Mouse (Mus musculus) brown adipose tissue, adult 24 weeks (tissue): ENCODE data around the gene Adcy9. TPM values are rescaled to one million over a fixed set of nuclear protein-coding genes. Genes with fewer than 3 reads are reported as not detected.

Experiments
- H3K27ac ChIP-seq: fragments of 200-500 bp; replicated peaks from 2 replicates; pipeline ENCODE4 v1.5.1; 2012; ENCODE audit warnings: low read depth, mild to moderate bottlenecking, low read length
- H3K4me1 ChIP-seq: fragments of 200-500 bp; 2 replicates; pipeline ENCODE4 v1.6.1; 2012; ENCODE audit warnings: low read length, mixed read lengths; ENCODE audit not compliant: control insufficient read depth, insufficient read depth, insufficient read length
- H3K4me3 ChIP-seq: fragments of 200-500 bp; 2 replicates; pipeline ENCODE4 v1.5.1; 2012; ENCODE audit warnings: low read depth, mild to moderate bottlenecking, low read length, moderate library complexity; ENCODE audit not compliant: insufficient read depth
- polyA plus RNA-seq: library from polyadenylated mRNA; stranded (reverse); fragments of >200 nt; gene quantifications from 2 replicates; pipeline ENCODE4 v1.2.4, GENCODE M21; 2012; ENCODE audit not compliant: missing spikeins, insufficient read depth, insufficient read length

The Adcy9 gene
- polyA plus RNA-seq, 1 experiment, result 6.3 TPM

DNA sequence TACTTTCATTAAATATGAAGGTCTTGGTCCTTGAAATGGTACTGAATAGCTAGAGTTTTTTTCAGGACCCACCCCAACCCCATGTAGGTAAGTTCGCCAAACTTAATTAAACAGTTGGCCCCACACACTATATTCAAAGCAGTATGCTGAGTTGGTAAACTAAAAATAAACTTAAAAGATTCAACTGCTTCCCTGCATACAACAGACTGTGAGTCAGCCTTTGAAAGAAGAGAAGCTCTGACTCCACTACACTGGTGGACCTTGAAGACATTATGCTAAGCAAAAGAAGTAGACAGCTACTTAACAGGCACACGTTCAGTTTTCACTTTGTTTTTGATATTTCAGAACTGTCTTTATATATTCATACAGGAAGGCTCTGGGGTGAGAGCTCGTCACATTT is 10.7 kb upstream of the Adcy9 start:
- Histone ChIP-seq H3K4me1 (0 out of 2 replicates have a peak, but pooled peaks cover 6% of the 10 kb centered on the region), H3K4me3 (no peak overlapping the region), H3K27ac (no peak overlapping the region)

DNA sequence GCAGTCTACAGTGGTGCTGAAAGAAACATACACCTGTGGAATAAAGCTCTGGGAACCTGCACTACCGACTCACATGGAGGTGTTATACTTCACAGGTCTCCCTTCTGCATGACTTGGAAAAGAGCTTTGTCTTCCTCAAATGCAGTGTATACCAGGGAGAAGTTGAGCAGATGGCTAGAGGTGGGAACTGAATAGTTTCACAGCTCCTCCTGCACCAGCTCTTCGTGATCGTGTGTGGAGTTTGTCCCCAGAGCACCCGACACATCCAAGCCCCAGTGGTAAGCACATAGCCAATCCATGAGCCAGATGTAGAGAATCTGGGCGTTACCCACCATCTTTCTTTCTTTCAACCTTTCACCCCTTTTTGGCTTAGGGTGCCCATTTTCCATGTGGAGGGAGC is 9.9 kb upstream of the Adcy9 start:
- H3K27ac ChIP-seq, result no peak overlapping the region
- no peaks in the 10 kb centered on the region for H3K4me1 ChIP-seq
- H3K4me3 ChIP-seq, result no peak overlapping the region

- no peak overlapping the region for H3K27ac ChIP-seq
- no peaks in the 10 kb centered on the region for H3K4me1 ChIP-seq
These were observed 5.4 kb upstream of the Adcy9 start for GRCm38 (mm10) chr16:4425658-4426234.

DNA sequence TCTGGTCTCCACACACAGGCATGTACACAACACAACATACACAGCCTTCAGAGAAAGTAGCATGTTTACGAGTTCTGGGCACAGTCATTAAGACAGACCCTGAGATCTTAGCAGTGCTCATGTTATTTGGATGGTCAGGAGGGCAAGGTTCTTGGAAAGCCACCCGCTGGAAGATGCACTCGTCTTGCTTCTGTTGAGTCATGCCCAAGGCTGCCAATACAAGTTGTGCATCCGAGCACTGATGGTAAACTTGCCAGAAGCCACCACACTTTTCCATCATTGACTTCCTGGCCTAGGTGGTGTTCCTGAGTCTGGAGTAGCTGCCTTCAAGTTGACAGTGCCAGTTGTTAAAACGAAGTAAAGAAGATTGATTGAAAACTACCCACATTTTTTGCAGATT is 3.3 kb upstream of the Adcy9 start:
- Histone ChIP-seq H3K4me1 (peaks cover 4% of the 10 kb centered on the region), H3K27ac (no peak overlapping the region), H3K4me3 (no peak overlapping the region)

More at GRCm38 (mm10) chr16:4425658-4426234, 5.4 kb upstream of the Adcy9 start:
- no peak overlapping the region for H3K4me3 ChIP-seq

- H3K4me3 ChIP-seq, result no peak overlapping the region
- peaks cover 10% of the 10 kb centered on the region for H3K4me1 ChIP-seq
- no peak overlapping the region for H3K27ac ChIP-seq
These were observed 2.7 kb upstream of the Adcy9 start for GRCm38 (mm10) chr16:4422991-4423390.

DNA sequence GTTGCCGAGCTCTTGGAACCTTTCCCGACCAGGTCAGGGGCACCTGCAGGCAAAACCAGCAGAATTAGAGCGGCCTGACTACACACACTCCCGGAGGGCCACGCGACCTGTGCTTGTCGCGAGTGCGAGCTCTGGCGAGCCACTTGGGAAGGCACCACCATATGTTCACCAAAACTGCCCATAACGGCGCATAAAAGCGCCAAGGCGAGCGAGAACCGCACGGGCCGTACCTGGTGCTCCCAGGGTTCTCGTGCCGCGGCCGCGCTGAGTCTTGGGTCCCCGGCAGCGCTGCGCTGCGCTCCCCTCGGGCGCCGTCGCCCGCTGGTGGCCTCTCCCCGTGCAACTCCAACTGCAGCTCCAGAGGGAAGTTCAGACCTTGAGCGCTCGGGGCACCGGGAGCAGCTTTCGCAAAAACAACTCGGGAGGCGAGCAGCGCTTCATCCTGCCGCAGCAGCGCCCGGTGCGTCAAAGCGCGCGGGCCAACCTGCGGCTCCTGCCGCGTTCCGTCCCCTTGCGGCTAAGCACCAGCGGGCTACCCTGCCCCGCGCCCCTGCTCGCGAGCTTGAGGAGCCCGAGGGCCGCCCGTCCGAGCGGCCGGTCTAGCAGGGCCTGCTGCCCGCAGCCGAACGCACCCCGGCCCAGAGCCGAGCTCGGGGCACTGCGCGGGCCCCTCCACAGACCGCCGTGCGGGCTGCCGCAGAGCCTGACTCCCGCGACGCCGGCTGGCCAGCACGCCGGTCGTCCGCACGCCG is 576 bp downstream of the Adcy9 start:
- Histone ChIP-seq H3K4me3 (peak overlapping the region; percentile 79), H3K4me1 (peaks cover 27% of the 10 kb centered on the region), H3K27ac (0 out of 2 replicates have a peak overlapping the region, but pooled peaks have one; percentile 32)

DNA sequence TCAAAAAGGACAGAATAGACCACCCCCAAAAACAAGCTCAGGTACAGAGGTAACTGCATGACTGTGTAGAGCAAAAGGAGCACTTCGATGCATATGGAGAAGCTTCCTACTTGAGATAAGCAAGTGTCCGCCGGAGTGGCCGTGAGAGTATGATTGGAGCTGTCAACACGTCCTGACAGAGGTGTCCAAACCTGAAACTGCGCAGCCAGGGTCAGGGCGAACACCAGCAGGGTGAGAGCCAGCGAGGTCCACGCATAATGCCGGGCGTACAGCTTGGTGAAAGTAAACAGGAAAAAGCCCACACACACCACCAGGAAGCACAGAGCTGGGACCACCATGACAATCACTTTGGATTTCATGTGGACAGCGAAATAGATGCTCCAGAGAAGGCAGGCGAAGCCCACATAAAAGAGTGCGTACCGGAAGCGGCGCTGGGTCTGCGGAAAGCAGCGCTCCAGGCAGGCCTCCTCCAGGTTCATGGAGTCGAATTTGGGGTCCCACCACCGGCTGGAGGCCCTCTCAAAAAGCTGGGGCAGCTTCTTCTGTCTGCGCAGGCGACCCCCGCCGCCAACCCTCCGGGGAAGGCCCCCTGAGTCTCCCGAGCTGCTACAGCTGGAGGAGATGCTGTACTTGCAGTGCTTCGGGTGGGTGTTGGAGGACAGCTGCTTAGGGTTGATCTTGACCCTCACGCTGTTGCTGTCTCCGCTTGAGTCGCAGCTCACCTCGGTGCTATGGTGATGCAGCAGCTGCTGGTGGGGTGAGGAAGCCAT is 1.3 kb downstream of the Adcy9 start:
- Histone ChIP-seq H3K4me3 (peak overlapping the region; percentile 79), H3K4me1 (peaks cover 33% of the 10 kb centered on the region), H3K27ac (0 out of 2 replicates have a peak overlapping the region, but pooled peaks have one; percentile 32)

DNA sequence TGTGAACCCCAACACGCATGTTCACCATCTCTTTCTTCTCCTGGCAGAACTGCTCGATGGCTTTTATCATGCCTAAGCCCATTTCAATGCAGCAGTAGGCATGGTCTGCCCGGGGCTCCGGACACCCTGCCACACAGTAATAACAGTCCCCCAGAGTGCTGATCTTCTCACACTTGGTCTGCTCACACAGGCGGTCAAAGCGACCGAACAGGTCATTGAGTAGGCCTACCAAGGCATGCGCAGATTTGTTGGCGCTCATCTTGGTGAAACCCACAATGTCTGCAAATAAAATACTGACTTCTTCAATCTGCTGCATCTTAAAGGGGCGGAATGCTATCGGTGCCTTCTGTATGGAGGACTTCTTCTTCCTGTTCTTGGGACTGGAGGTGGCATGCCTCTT is 2.2 kb downstream of the Adcy9 start:
- Histone ChIP-seq H3K4me1 (peaks cover 39% of the 10 kb centered on the region), H3K27ac (no peak overlapping the region), H3K4me3 (peak overlapping the region; percentile 79)

- H3K27ac ChIP-seq, result no peak overlapping the region
- H3K4me3 ChIP-seq, result peak overlapping the region; percentile 79
- H3K4me1 ChIP-seq, result peaks cover 41% of the 10 kb centered on the region
These were observed 2.8 kb downstream of the Adcy9 start for GRCm38 (mm10) chr16:4417455-4417854.

DNA sequence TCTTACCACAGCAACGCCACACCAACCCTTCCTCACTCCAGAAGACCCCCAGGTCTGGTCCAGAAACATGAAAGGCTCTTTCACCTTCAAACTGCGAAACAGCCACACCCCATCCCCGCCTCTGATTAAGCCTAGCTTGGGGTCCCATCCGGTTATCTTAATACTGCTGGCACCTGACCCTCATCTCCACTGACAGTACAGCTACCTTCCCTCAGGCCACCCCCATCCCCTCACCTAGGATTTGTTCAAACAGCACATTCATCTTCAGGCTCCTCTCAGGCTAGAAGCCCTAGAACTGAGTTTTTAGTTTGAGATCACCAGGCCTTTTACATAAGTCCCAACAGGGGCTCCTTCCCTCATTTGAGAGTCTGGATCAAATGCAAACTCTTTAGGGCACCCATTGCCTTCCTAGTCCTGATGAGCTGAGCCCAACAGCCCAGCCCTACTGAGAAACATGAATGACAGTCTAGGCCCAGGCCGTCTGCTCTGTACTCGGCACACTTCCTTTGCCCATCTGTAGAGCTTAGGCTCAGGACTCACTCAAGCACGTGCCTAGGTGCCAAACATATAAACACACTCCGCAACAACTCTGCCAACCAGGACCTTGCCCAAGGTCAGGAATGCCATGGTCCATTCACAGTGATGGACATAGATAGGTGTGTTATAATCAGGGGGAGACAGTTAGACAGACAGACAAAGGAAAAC is 5.3 kb downstream of the Adcy9 start:
- Histone ChIP-seq H3K27ac (peak overlapping the region; percentile 57; the same call in 1 of the 2 replicates), H3K4me3 (no peak overlapping the region), H3K4me1 (peaks cover 45% of the 10 kb centered on the region)

- Histone ChIP-seq H3K27ac (no peak overlapping the region), H3K4me3 (no peak overlapping the region), H3K4me1 (peaks cover 45% of the 10 kb centered on the region)
These were observed 6.1 kb downstream of the Adcy9 start for GRCm38 (mm10) chr16:4413988-4414880.

- H3K4me1 ChIP-seq, result peaks cover 38% of the 10 kb centered on the region
- no peak overlapping the region for H3K4me3 ChIP-seq
- peak overlapping the region; percentile 42; the same call in 1 of the 2 replicates for H3K27ac ChIP-seq
These were observed 7.0 kb downstream of the Adcy9 start for GRCm38 (mm10) chr16:4413301-4413700.

DNA sequence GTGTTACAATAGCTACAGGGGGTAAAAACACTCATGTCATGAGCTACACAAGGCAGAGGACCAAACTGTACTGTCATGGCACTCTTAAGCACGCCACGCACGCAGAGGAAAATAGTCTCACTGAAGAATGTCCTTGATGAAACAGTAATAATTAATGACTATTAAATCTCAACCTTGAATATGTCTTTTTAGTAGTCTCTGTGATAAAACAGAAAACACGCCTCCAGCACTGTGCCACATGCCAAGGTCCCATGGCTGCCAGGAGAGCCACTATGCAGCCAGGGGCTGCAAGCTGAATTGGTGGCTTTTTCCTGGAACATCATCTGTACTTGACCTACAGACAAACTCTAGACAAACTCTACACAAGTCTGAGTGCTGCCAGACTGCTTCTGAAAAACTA is 8.0 kb downstream of the Adcy9 start:
- Histone ChIP-seq H3K27ac (no peak overlapping the region), H3K4me1 (peaks cover 29% of the 10 kb centered on the region), H3K4me3 (no peak overlapping the region)

DNA sequence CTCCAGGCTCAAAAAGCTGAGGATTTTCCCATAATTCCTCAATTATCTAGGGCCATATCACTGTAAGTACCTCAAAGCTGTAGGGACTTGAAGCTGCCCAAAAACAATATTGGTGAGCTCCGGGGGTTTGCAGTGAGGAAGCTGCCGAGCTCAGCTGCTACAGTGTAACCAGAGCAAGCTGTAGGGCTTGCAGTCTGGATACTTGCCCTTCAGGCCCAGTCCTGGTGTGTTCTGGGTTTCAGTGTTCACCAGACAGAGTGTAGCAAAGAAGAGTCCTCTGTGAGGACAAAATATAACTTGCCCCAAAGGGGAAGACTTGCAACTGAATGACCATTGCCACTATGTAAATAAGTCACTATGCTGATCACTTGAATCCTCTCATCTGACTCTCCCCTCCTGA is 9.0 kb downstream of the Adcy9 start:
- Histone ChIP-seq H3K4me3 (no peak overlapping the region), H3K27ac (no peak overlapping the region), H3K4me1 (peaks cover 31% of the 10 kb centered on the region)
